Mouse (Mus musculus) heart, embryonic 14.5 days (tissue): ENCODE data around the gene Thtpa. TPM values are rescaled to one million over a fixed set of nuclear protein-coding genes. Genes with fewer than 3 reads are reported as not detected.

ENCODE experiments used
- ATAC-seq: fragments of 200-750 bp; cut with Nextera tagmentation; 2 replicates; pipeline ENCODE4 v1.8.0; 2017; ENCODE audit warnings: low read depth, moderate TSS enrichment; ENCODE audit not compliant: insufficient number of reproducible peaks, insufficient read depth, low FRiP score
- H3K27ac ChIP-seq, 2 experiments: fragments of 200-500 bp in 1 of 2; fragments of 300-500 bp in 1 of 2; sonication (generic) in 1 of 2; replicated peaks in 1 of 2; 2 replicates each; pipeline ENCODE4 v1.5.1; 2012 to 2014; ENCODE audit warnings: low read depth in 2 of 2, low read length in 2 of 2, control low read depth in 1 of 2, mild to moderate bottlenecking in 1 of 2, mixed read lengths in 1 of 2; ENCODE audit not compliant: control insufficient read depth in 1 of 2, insufficient read depth in 1 of 2
- H3K27me3 ChIP-seq: fragments of 300-500 bp; sonication (generic); 2 replicates; pipeline ENCODE4 v1.6.1; 2014; ENCODE audit warnings: mild to moderate bottlenecking, low read length, control low read depth; ENCODE audit not compliant: control insufficient read depth, insufficient read depth
- H3K36me3 ChIP-seq: fragments of 300-500 bp; sonication (generic); 2 replicates; pipeline ENCODE4 v1.6.1; 2014; ENCODE audit warnings: mild to moderate bottlenecking, control low read depth, low read length, mixed read lengths; ENCODE audit not compliant: control insufficient read depth, insufficient read depth
- H3K4me1 ChIP-seq, 2 experiments: fragments of 200-500 bp in 1 of 2; fragments of 300-500 bp in 1 of 2; sonication (generic) in 1 of 2; 2 replicates each; pipeline ENCODE4 v1.6.1; 2012 to 2014; ENCODE audit warnings: low read length in 2 of 2, control low read depth in 1 of 2, mixed read lengths in 1 of 2; ENCODE audit not compliant: control insufficient read depth in 2 of 2, insufficient read depth in 2 of 2
- H3K4me2 ChIP-seq: fragments of 300-500 bp; sonication (generic); 2 replicates; pipeline ENCODE4 v1.6.1; 2014; ENCODE audit warnings: mild to moderate bottlenecking, low read length
- H3K4me3 ChIP-seq, 2 experiments: fragments of 200-500 bp in 1 of 2; fragments of 300-500 bp in 1 of 2; sonication (generic) in 1 of 2; 2 replicates each; pipeline ENCODE4 v1.5.1; 2012 to 2014; ENCODE audit warnings: low read length in 2 of 2, mild to moderate bottlenecking in 2 of 2, control low read depth in 1 of 2, low read depth in 1 of 2, moderate library complexity in 1 of 2; ENCODE audit not compliant: control insufficient read depth in 1 of 2, insufficient read depth in 1 of 2
- H3K9ac ChIP-seq: fragments of 300-500 bp; sonication (generic); 2 replicates; pipeline ENCODE4 v1.6.1; 2014; ENCODE audit warnings: mild to moderate bottlenecking, low read length
- H3K9me3 ChIP-seq: fragments of 300-500 bp; sonication (generic); 2 replicates; pipeline ENCODE4 v1.6.1; 2016; ENCODE audit warnings: low read length, control low read depth; ENCODE audit not compliant: control insufficient read depth
- WGBS: fragments of 180-500 bp; shearing (Covaris S2); extraction: QIAGEN DNeasy Blood & Tissue Kit; methylation state at CpG from one replicate; pipeline ENCODE4 v1.1.7; 2014; 5-methylcytosine and 5-hydroxymethylcytosine counted together
- polyA plus RNA-seq: library from polyadenylated mRNA; unstranded; fragments of >200 nt; fragmentation: Nextera tagmentation; extraction: Ambion mirVana; gene quantifications from 2 replicates; pipeline ENCODE4 v1.2.1, GENCODE M21; 2014

The Thtpa gene
- polyA plus RNA-seq, 1 experiment from 2014 or later = 15.1 TPM

- H3K4me3 ChIP-seq = no peak overlapping the region
- H3K4me1 ChIP-seq = peaks cover 12 to 13% of the 10 kb centered on the region in 2 experiments; a peak in 3 of 4 replicates
- no peaks in the 10 kb centered on the region for H3K36me3 ChIP-seq
- H3K9ac ChIP-seq = no peak overlapping the region
- H3K27ac ChIP-seq = no peak overlapping the region
- H3K9me3 ChIP-seq = no peaks in the 10 kb centered on the region
- H3K4me2 ChIP-seq = no peak overlapping the region
- ATAC-seq = no peak
- peaks cover 11% of the 10 kb centered on the region; the same call in 1 of the 2 replicates for H3K27me3 ChIP-seq
- WGBS = 83% methylated on average over 1 of the region's 1 CpGs
These were observed 35.6 kb upstream of the Thtpa start for GRCm38 (mm10) chr14:55059009-55059408.

- Histone ChIP-seq H3K36me3 (no peaks in the 10 kb centered on the region), H3K9ac (no peak overlapping the region), H3K27ac (no peak overlapping the region), H3K27me3 (peaks cover 18% of the 10 kb centered on the region), H3K4me2 (no peak overlapping the region), H3K9me3 (no peaks in the 10 kb centered on the region), H3K4me1 (peaks cover 12 to 13% of the 10 kb centered on the region in 2 experiments; a peak in 3 of 4 replicates), H3K4me3 (no peak overlapping the region)
- WGBS = 47% methylated on average over 5 of the region's 5 CpGs
- ATAC-seq = no peak
These were observed 34.7 kb upstream of the Thtpa start for GRCm38 (mm10) chr14:55059931-55060330.

DNA sequence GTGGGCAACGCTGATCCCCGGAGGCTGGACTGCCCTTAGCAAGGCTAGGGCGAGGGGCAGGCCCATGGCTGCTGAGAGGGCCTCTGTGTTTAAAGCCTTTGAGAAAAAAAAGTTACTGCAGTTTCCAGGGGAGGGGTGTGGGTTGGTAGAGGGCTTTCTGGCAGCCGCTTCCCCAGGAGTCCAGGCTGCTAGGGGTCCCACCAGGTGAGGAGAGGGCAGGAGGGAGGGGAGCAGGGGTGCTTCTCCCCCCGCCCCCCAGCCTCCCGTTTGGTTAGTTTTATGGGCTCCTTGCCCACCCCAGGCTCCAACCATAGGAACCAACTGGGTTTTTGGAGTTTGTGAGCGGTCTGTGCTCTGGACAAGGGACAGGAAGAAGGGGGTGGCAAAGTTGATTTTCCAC is 32.7 kb upstream of the Thtpa start:
- Histone ChIP-seq H3K9ac (no peak overlapping the region), H3K4me3 (no peak overlapping the region), H3K27ac (no peak overlapping the region), H3K27me3 (peaks cover 24% of the 10 kb centered on the region), H3K4me1 (peaks cover 12 to 13% of the 10 kb centered on the region in 2 experiments; a peak in 3 of 4 replicates), H3K9me3 (no peaks in the 10 kb centered on the region), H3K4me2 (no peak overlapping the region), H3K36me3 (peaks cover 7% of the 10 kb centered on the region)
- WGBS = 62% methylated on average over 7 of the region's 7 CpGs
- no peak for ATAC-seq

GRCm38 (mm10) chr14:55062626-55063025 is 32.0 kb upstream of the Thtpa start:
- Histone ChIP-seq H3K36me3 (peaks cover 10% of the 10 kb centered on the region), H3K4me2 (peak overlapping the region; percentile 54), H3K9ac (no peak overlapping the region), H3K9me3 (no peaks in the 10 kb centered on the region), H3K27me3 (peaks cover 24% of the 10 kb centered on the region), H3K4me1 (peaks cover 12 to 13% of the 10 kb centered on the region in 2 experiments; a peak in 3 of 4 replicates), H3K27ac (no peak overlapping the region), H3K4me3 (peak overlapping the region in 1 of 2 experiments; percentile 3; a peak in 1 of 4 replicates)
- ATAC-seq = peak; percentile 52; the same call in 1 of the 2 replicates
- 8% methylated on average over 17 of the region's 17 CpGs for WGBS

- Histone ChIP-seq H3K27ac (no peak overlapping the region), H3K4me1 (peaks cover 12 to 13% of the 10 kb centered on the region in 2 experiments; a peak in 3 of 4 replicates), H3K4me2 (peak overlapping the region; percentile 54; the same call in 1 of the 2 replicates), H3K4me3 (no peak overlapping the region), H3K9ac (no peak overlapping the region), H3K27me3 (peaks cover 24% of the 10 kb centered on the region), H3K9me3 (no peaks in the 10 kb centered on the region), H3K36me3 (peaks cover 10% of the 10 kb centered on the region)
- ATAC-seq = 0 out of 2 replicates have a peak, but pooled peaks have one; percentile 23
- WGBS = 75% methylated on average over 5 of the region's 5 CpGs
These were observed 31.5 kb upstream of the Thtpa start for GRCm38 (mm10) chr14:55063117-55063516.

- H3K27ac ChIP-seq = no peak overlapping the region
- no peak overlapping the region for H3K4me3 ChIP-seq
- peaks cover 10% of the 10 kb centered on the region for H3K36me3 ChIP-seq
- WGBS = 79% methylated on average over 22 of the region's 22 CpGs
- no peak for ATAC-seq
- H3K4me2 ChIP-seq = no peak overlapping the region
- no peaks in the 10 kb centered on the region for H3K9me3 ChIP-seq
- peaks cover 12 to 13% of the 10 kb centered on the region in 2 experiments; a peak in 3 of 4 replicates for H3K4me1 ChIP-seq
- H3K27me3 ChIP-seq = peaks cover 24% of the 10 kb centered on the region
- no peak overlapping the region for H3K9ac ChIP-seq
These were observed 30.8 kb upstream of the Thtpa start for GRCm38 (mm10) chr14:55063581-55064381.

DNA sequence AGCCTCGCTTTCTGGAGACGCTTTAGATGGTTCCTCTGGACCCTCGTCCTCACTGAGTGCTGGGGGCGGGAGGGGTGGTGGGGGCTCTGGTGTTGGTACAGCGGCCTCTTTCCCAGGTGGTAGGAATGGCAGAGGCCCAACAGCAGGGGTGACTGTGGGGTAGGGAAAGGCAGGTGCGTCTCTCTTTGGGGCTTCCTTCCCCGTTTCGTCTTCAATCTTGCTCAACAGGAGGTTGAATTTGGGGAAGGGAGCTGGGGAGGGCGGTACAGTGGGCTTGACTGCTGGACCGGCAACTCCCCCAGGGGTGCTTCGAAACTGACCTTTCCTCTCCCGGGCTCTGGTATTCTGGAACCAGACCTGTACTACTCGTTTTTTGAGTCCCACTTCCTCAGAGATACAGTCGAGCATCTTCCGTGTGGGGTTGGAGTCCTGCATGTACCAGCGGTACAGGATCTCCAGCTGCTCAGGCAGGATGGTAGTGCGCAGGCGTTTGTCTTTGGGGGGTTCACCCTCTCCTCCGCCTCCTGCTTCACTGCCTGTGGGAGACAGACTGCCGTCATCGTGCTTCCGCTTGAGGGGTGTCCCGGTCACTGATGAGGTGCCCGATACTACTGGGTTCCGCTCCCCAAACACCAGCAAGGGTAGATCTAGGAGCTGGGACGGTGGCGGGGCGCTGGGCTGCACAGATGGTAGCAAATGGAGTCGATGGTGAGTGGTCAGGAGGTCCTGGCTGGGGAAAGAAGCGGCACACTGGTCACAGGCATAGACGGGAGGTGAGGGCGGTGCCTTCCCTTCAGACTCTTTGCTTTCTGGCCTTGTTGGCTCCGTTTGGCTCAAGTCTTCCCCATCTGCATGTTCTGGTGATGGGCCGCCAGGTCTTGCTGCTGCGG is 29.9 kb upstream of the Thtpa start:
- peaks cover 24% of the 10 kb centered on the region for H3K27me3 ChIP-seq
- WGBS = 62% methylated on average over 35 of the region's 35 CpGs
- ATAC-seq = no peak
- peaks cover 11 to 13% of the 10 kb centered on the region in 2 experiments; a peak in 3 of 4 replicates for H3K4me1 ChIP-seq
- H3K9ac ChIP-seq = no peak overlapping the region
- H3K27ac ChIP-seq = no peak overlapping the region
- H3K9me3 ChIP-seq = no peaks in the 10 kb centered on the region
- H3K4me3 ChIP-seq = no peak overlapping the region
- no peak overlapping the region for H3K4me2 ChIP-seq
- H3K36me3 ChIP-seq = peaks cover 10% of the 10 kb centered on the region
